Mouse (Mus musculus) ES-E14 (cell line): ENCODE measurements around the gene Sult4a1. TPM values are rescaled to one million over a fixed set of nuclear protein-coding genes. Genes with fewer than 3 reads are reported as not detected.

Source experiments
- DNase-seq: peaks from one replicate; pipeline ENCODE4 v3.0.0-alpha.2; 2013; ENCODE audit warnings: low read depth, low spot score
- H3K27ac ChIP-seq: 2 replicates; pipeline ENCODE4 v1.5.1; 2012; ENCODE audit warnings: low read depth, mild to moderate bottlenecking, low read length, moderate library complexity, mixed read lengths; ENCODE audit not compliant: poor library complexity, insufficient read depth, severe bottlenecking
- H3K36me3 ChIP-seq: 2 replicates; pipeline ENCODE4 v1.6.1; 2012; ENCODE audit warnings: mild to moderate bottlenecking, low read length, moderate library complexity, mixed read lengths; ENCODE audit not compliant: control insufficient read depth, poor library complexity, insufficient read depth, severe bottlenecking
- H3K4me1 ChIP-seq, 2 experiments: fragments of 150-350 bp in 1 of 2; sonication (generic) in 1 of 2; 2 replicates each; pipeline ENCODE4 v1.6.1; 2012; ENCODE audit warnings: low read length in 2 of 2, mild to moderate bottlenecking in 1 of 2, mixed read lengths in 1 of 2; ENCODE audit not compliant: control insufficient read depth in 2 of 2, insufficient read depth in 2 of 2, poor library complexity in 1 of 2
- H3K4me3 ChIP-seq, 2 experiments: fragments of 150-350 bp in 1 of 2; sonication (generic) in 1 of 2; 2 replicates each; pipeline ENCODE4 v1.5.1; 2012; ENCODE audit warnings: low read length in 2 of 2, low read depth in 1 of 2, mild to moderate bottlenecking in 1 of 2, mixed read lengths in 1 of 2; ENCODE audit not compliant: insufficient read depth in 1 of 2, poor library complexity in 1 of 2, severe bottlenecking in 1 of 2
- H3K9ac ChIP-seq: 2 replicates; pipeline ENCODE4 v1.6.1; 2012; ENCODE audit warnings: low read depth, mild to moderate bottlenecking, low read length, mixed read lengths; ENCODE audit not compliant: poor library complexity, insufficient read depth, severe bottlenecking
- H3K9me3 ChIP-seq: fragments of 150-350 bp; sonication (generic); 2 replicates; pipeline ENCODE4 v1.6.1; 2012; ENCODE audit warnings: low read depth, mild to moderate bottlenecking, low read length; ENCODE audit not compliant: control insufficient read depth, insufficient read depth
- CHD2 ChIP-seq: IDR thresholded peaks from 2 replicates; pipeline ENCODE4 v1.6.1; 2014; ENCODE audit warnings: mild to moderate bottlenecking, low read depth, low read length, inconsistent platforms
- HCFC1 ChIP-seq: IDR thresholded peaks from 2 replicates; pipeline ENCODE4 v1.6.1; 2012; ENCODE audit warnings: low read length, inconsistent platforms, borderline replicate concordance; ENCODE audit not compliant: insufficient read depth
- MAFK ChIP-seq: IDR thresholded peaks from 2 replicates; pipeline ENCODE4 v1.6.1; 2014; ENCODE audit warnings: mild to moderate bottlenecking, low read depth, low read length, inconsistent platforms; ENCODE audit not compliant: insufficient read depth
- ZC3H11A ChIP-seq: IDR thresholded peaks from 2 replicates; pipeline ENCODE4 v1.6.1; 2012; ENCODE audit warnings: low read depth, mild to moderate bottlenecking, inconsistent platforms, low read length, borderline replicate concordance
- ZNF384 ChIP-seq: IDR thresholded peaks from 2 replicates; pipeline ENCODE4 v1.6.1; 2012; ENCODE audit warnings: low read depth, low read length, inconsistent platforms
- in situ Hi-C, 2 experiments: fragments of 600-800 bp; cut with MboI; formaldehyde crosslinking; loops; one replicate each; pipeline ENCODE4 v1.15.1; 2025; ENCODE audit warnings: low sequenced_read_pairs in 2 of 2, inconsistent platforms in 1 of 2; ENCODE audit not compliant: unreplicated experiment in 2 of 2
- total RNA-seq: library from RNA; depleted of rRNA; stranded (reverse); fragments of 300-350 nt; gene quantifications from 2 replicates; pipeline ENCODE4 v1.2.3, GENCODE M21; 2012

Sult4a1 gene
- total RNA-seq, 1 experiment: 40.5 TPM

DNA sequence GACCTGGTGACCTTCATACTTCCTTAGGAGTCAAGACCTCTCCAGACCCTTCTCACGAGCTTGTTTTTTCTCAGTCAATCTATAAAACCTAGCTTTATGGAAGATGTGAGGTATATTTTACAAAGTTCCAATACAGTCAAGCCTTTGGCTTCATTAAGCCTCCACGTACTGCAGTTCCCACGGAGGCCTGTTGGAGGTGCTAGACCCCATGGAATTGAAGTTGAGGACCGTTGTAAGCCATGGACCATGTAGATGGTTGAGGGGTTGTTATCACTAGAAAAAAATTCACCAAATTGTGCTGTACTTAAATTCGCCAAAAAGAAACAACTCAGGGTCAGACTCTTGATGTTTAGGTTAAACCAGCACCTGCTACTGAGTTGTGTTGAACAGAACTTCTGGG is 49.5 kb downstream of the Sult4a1 start:
- Histone ChIP-seq H3K27ac (no peak overlapping the region), H3K4me3 (no peak overlapping the region), H3K9me3 (no peaks in the 10 kb centered on the region), H3K36me3 (no peaks in the 10 kb centered on the region), H3K9ac (no peak overlapping the region), H3K4me1 (no peaks in the 10 kb centered on the region)
- peak; percentile 30; the same call in 1 of the 2 replicates for TF ChIP-seq ZC3H11A
- TF ChIP-seq HCFC1: no peak
- TF ChIP-seq MAFK: no peak
- no peak for TF ChIP-seq CHD2
- DNase-seq: no peak
- in situ Hi-C loops: loop anchor here (10.0 to 25.0 kb wide), 2 partner anchors 291 to 294 kb away; no protein-coding TSS in a partner anchor

DNA sequence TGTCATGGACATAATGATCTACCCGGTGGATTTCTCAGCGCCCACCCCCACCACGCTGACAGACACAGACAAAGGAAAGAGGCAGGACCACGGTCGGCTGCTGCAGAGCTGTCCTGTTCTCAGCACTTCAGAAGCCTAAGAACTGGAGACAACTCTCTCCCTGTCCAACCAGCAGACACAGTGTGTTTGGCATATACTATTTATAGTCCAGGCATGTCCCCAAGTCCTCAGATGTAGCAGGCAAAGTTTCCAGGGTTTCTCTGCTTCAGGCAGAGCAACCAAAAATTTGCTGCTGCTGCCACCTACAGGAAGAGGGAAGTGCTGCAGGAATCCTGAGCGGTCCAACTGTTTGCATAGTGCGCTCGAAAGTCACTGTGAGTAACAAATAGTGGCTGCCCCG is 51.7 kb downstream of the Sult4a1 start:
- Histone ChIP-seq H3K9me3 (no peaks in the 10 kb centered on the region), H3K4me1 (no peaks in the 10 kb centered on the region), H3K4me3 (no peak overlapping the region), H3K9ac (no peak overlapping the region), H3K27ac (no peak overlapping the region), H3K36me3 (no peaks in the 10 kb centered on the region)
- peak; percentile 71 for DNase-seq
- in situ Hi-C loops: loop anchor here (10.0 to 25.0 kb wide), 2 partner anchors 289 to 292 kb away; no protein-coding TSS in a partner anchor
- no peak for TF ChIP-seq MAFK
- TF ChIP-seq ZC3H11A: peak; percentile 91; the same call in 1 of the 2 replicates

DNA sequence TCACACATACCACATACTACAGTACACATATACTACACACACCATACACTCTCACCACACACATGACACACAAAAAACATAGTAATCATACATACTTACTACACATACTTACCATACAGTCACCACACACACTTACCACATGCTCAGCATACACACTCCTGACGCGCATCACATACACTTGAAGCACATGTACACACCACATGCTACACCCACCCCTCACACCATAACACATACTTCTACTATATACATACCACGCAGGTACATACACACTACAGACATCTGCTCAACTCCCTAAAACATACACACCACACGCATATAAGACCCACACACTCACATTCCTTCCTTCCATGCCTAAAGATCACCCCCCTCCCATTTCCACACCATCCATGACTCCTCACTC is 52.3 kb downstream of the Sult4a1 start:
- Histone ChIP-seq H3K36me3 (no peaks in the 10 kb centered on the region), H3K9me3 (no peaks in the 10 kb centered on the region), H3K4me3 (no peak overlapping the region), H3K9ac (no peak overlapping the region), H3K4me1 (no peaks in the 10 kb centered on the region), H3K27ac (no peak overlapping the region)
- in situ Hi-C loops: loop anchor here (10.0 to 25.0 kb wide), 2 partner anchors 288 to 291 kb away; no protein-coding TSS in a partner anchor
- no peak for TF ChIP-seq ZNF384
- no peak for TF ChIP-seq HCFC1
- no peak for TF ChIP-seq ZC3H11A
- no peak for TF ChIP-seq MAFK
- TF ChIP-seq CHD2: no peak
- DNase-seq: no peak

DNA sequence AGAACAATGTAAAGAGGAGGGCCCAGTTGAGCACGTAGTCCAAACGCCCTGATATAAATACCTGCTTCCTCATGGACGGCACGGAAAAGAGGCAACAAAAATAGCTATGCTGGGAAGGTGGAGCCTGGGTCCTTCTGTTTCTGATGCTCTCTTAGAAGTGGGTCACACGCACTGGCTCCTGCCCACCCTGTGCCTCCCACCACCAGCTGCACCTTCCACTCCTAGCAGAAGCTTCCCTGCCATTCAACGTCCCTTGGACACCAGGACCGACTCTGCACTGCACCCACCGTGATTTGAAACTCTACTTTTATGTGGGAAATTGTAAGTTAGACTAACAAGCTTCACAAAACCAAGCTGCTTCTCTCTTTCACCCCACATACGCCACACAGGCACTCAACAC is 53.2 kb downstream of the Sult4a1 start:
- H3K36me3 ChIP-seq: no peaks in the 10 kb centered on the region
- H3K9me3 ChIP-seq: no peaks in the 10 kb centered on the region
- DNase-seq: no peak
- TF ChIP-seq MAFK: no peak
- TF ChIP-seq ZNF384: no peak
- TF ChIP-seq HCFC1: no peak
- no peak for TF ChIP-seq ZC3H11A
- no peak for TF ChIP-seq CHD2
- H3K27ac ChIP-seq: no peak overlapping the region
- H3K9ac ChIP-seq: no peak overlapping the region
- H3K4me3 ChIP-seq: no peak overlapping the region
- in situ Hi-C loops: loop anchor here (10.0 to 25.0 kb wide), 2 partner anchors 288 to 290 kb away; no protein-coding TSS in a partner anchor
- H3K4me1 ChIP-seq: no peaks in the 10 kb centered on the region

DNA sequence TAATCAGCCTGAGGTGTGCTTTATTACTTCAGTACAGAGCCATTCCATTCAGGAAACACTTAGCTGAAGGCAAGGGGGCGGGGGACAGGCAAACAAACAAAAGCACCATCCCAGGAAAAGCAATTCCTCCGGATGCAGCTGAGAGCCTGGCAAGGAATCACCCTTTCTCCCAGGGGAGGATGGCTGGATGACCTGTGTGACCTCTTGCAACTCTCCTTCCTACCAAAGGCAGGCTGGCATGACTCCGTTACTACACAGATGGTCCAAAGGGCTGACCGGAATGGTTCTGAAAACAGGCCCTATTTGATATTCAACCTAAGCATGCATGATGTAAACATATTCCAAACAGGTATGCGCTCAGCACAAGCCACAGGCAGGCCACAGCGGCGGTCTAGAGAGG is 56.0 kb downstream of the Sult4a1 start:
- no peak overlapping the region for H3K27ac ChIP-seq
- no peak overlapping the region for H3K9ac ChIP-seq
- DNase-seq: no peak
- no peaks in the 10 kb centered on the region for H3K4me1 ChIP-seq
- no peaks in the 10 kb centered on the region for H3K36me3 ChIP-seq
- TF ChIP-seq MAFK: no peak
- TF ChIP-seq ZC3H11A: no peak
- TF ChIP-seq ZNF384: no peak
- no peak for TF ChIP-seq HCFC1
- TF ChIP-seq CHD2: no peak
- H3K9me3 ChIP-seq: no peaks in the 10 kb centered on the region
- in situ Hi-C loops: no loop called here
- no peak overlapping the region for H3K4me3 ChIP-seq
